Mouse (Mus musculus) left cerebral cortex, postnatal 36 days (tissue): ENCODE data around the gene Kcnk4. TPM values are rescaled to one million over a fixed set of nuclear protein-coding genes. Genes with fewer than 3 reads are reported as not detected.

Source experiments
- DNase-seq, 2 experiments: peaks; one replicate each; pipeline ENCODE4 v3.0.0; 2021 to 2022; ENCODE audit warnings: low spot score in 2 of 2, mixed read lengths in 1 of 2
- intact Hi-C: fragments of 180-260 bp; cut with DNase I; formaldehyde crosslinking; loops from one replicate; pipeline ENCODE4 v1.15.1; 2025
- total RNA-seq, 2 experiments: library from RNA; stranded (reverse); gene quantifications; 2 replicates each; pipeline ENCODE4 v1.2.3; 2021

The Kcnk4 gene
- total RNA-seq, 2 experiments from 2014 or later: 34.9 to 37.0 TPM

GRCm38 (mm10) chr19:6969665-6970381 lies 35.5 kb upstream of the Kcnk4 start:
- DNase-seq: peak in 1 of 2 experiments; percentile 30
- intact Hi-C loops: no loop called here

GRCm38 (mm10) chr19:6969291-6969664 lies 35.0 kb upstream of the Kcnk4 start:
- DNase-seq: no peak
- intact Hi-C loops: no loop called here

- intact Hi-C loops: no loop called here
These were observed 34.4 kb upstream of the Kcnk4 start for GRCm38 (mm10) chr19:6968491-6969271.

GRCm38 (mm10) chr19:6956461-6956860 lies 22.1 kb upstream of the Kcnk4 start:
- DNase-seq: no peak
- intact Hi-C loops: no loop called here

More at GRCm38 (mm10) chr19:6968491-6969271, 34.4 kb upstream of the Kcnk4 start:
- DNase-seq: no peak

GRCm38 (mm10) chr19:6955424-6955823 lies 21.1 kb upstream of the Kcnk4 start:
- intact Hi-C loops: no loop called here
- DNase-seq: no peak

GRCm38 (mm10) chr19:6954046-6954445 lies 19.7 kb upstream of the Kcnk4 start:
- intact Hi-C loops: no loop called here
- DNase-seq: no peak

- no peak for DNase-seq
- intact Hi-C loops: no loop called here
These were observed 18.4 kb upstream of the Kcnk4 start for GRCm38 (mm10) chr19:6952712-6953037.

GRCm38 (mm10) chr19:6951994-6952711 lies 17.8 kb upstream of the Kcnk4 start:
- peak; percentile 65 to 73 for DNase-seq
- intact Hi-C loops: loop anchor here (2.0 kb wide), 1 partner anchor 21 kb away; no protein-coding TSS in a partner anchor

GRCm38 (mm10) chr19:6951381-6951968 lies 17.2 kb upstream of the Kcnk4 start:
- intact Hi-C loops: loop anchor here (2.0 kb wide), 1 partner anchor 21 kb away; no protein-coding TSS in a partner anchor
- DNase-seq: peak; percentile 92 to 94

- DNase-seq: peak; percentile 58 to 74
- intact Hi-C loops: loop anchor here (2.0 kb wide), 1 partner anchor 22 kb away; no protein-coding TSS in a partner anchor
These were observed 16.4 kb upstream of the Kcnk4 start for GRCm38 (mm10) chr19:6950613-6951153.

GRCm38 (mm10) chr19:6949951-6950350 lies 15.6 kb upstream of the Kcnk4 start:
- intact Hi-C loops: loop anchor here (2.0 to 10.0 kb wide), 2 partner anchors 23 to 705 kb away; partner anchors contain the start of gene Atg2a
- DNase-seq: no peak

GRCm38 (mm10) chr19:6949532-6949931 lies 15.2 kb upstream of the Kcnk4 start:
- intact Hi-C loops: loop anchor here (10.0 kb wide), 1 partner anchor 705 kb away; the partner anchor contains the start of gene Atg2a
- DNase-seq: no peak

GRCm38 (mm10) chr19:6948186-6948585 lies 13.9 kb upstream of the Kcnk4 start:
- intact Hi-C loops: loop anchor here (10.0 kb wide), 1 partner anchor 703 kb away; the partner anchor contains the start of gene Atg2a

GRCm38 (mm10) chr19:6947742-6948141 lies 13.4 kb upstream of the Kcnk4 start:
- DNase-seq: no peak
- intact Hi-C loops: loop anchor here (10.0 kb wide), 1 partner anchor 703 kb away; the partner anchor contains the start of gene Atg2a

More at GRCm38 (mm10) chr19:6948186-6948585, 13.9 kb upstream of the Kcnk4 start:
- no peak for DNase-seq

GRCm38 (mm10) chr19:6943709-6944108 lies 9.4 kb upstream of the Kcnk4 start:
- intact Hi-C loops: loop anchor here (10.0 kb wide), 1 partner anchor 699 kb away; the partner anchor contains the start of gene Atg2a
- no peak for DNase-seq

GRCm38 (mm10) chr19:6942764-6943163 lies 8.4 kb upstream of the Kcnk4 start:
- intact Hi-C loops: loop anchor here (10.0 kb wide), 1 partner anchor 698 kb away; the partner anchor contains the start of gene Atg2a
- DNase-seq: no peak

- peak; percentile 91 to 92 for DNase-seq
- intact Hi-C loops: loop anchor here (10.0 kb wide), 1 partner anchor 697 kb away; the partner anchor contains the start of gene Atg2a
These were observed 8.0 kb upstream of the Kcnk4 start, which contains the start of gene Gpr137 for GRCm38 (mm10) chr19:6942249-6942691. Gene Gpr137 (minus strand): TSS chr19:6942480.

- intact Hi-C loops: loop anchor here (1.0 to 10.0 kb wide), 2 partner anchors 20 to 697 kb away; partner anchors contain the start of genes Atg2a and Esrra
- peak; percentile 95 to 96 for DNase-seq
These were observed 7.3 kb upstream of the Kcnk4 start, which contains the start of gene Bad for GRCm38 (mm10) chr19:6941372-6942248. Gene Bad (plus strand): TSS chr19:6941861.
